Mouse (Mus musculus) C2C12 (cell line): ENCODE measurements around the gene Ssh2.

Experiments
- CEBPB ChIP-seq: IDR thresholded peaks from one replicate; pipeline ENCODE4 v1.6.1; 2011; ENCODE audit warnings: low read depth, mild to moderate bottlenecking, control low read depth, moderate library complexity
- CTCF ChIP-seq: IDR thresholded peaks from one replicate; pipeline ENCODE4 v1.5.1; 2011; ENCODE audit not compliant: control insufficient read depth, insufficient read depth, insufficient read length
- FOSL1 ChIP-seq: IDR thresholded peaks from one replicate; pipeline ENCODE4 v1.8.0; 2011; ENCODE audit warnings: mild to moderate bottlenecking, low read length; ENCODE audit not compliant: poor library complexity, insufficient read depth, severe bottlenecking
- MAX ChIP-seq: IDR thresholded peaks from one replicate; pipeline ENCODE4 v1.6.1; 2011; ENCODE audit warnings: mild to moderate bottlenecking, control low read depth
- USF1 ChIP-seq: IDR thresholded peaks from one replicate; pipeline ENCODE4 v1.6.1; 2011; ENCODE audit warnings: low read depth, mild to moderate bottlenecking, control low read depth, moderate library complexity

GRCm38 (mm10) chr11:77297246-77297645 is 81.2 kb downstream of the Ssh2 start:
- no peak for TF ChIP-seq CTCF
- no peak for TF ChIP-seq MAX
- no peak for TF ChIP-seq USF1
- no peak for TF ChIP-seq FOSL1
- TF ChIP-seq CEBPB = no peak
